Mouse (Mus musculus) heart, adult 2 months (tissue): ENCODE results near the gene Commd6. TPM values are rescaled to one million over a fixed set of nuclear protein-coding genes. Genes with fewer than 3 reads are reported as not detected.

Source experiments
- DNase-seq, 2 experiments: peaks; one replicate each; pipeline ENCODE4 v3.0.0; 2021
- H3K27ac ChIP-seq: fragments of 200-600 bp; 2 replicates; pipeline ENCODE4 v1.8.1; 2022
- H3K27me3 ChIP-seq: fragments of 200-500 bp; 2 replicates; pipeline ENCODE4 v1.6.1; 2012; ENCODE audit warnings: mild to moderate bottlenecking, low read length, inconsistent platforms, mixed read lengths; ENCODE audit not compliant: control insufficient read depth, insufficient read depth
- H3K36me3 ChIP-seq: fragments of 200-500 bp; 2 replicates; pipeline ENCODE4 v1.6.1; 2012; ENCODE audit warnings: low read length, inconsistent platforms; ENCODE audit not compliant: control insufficient read depth, insufficient read depth
- H3K4me1 ChIP-seq: fragments of 200-500 bp; 2 replicates; pipeline ENCODE4 v1.6.1; 2011; ENCODE audit warnings: low read length; ENCODE audit not compliant: control insufficient read depth, insufficient read depth
- H3K4me3 ChIP-seq: fragments of 200-600 bp; 2 replicates; pipeline ENCODE4 v1.8.1; 2022
- H3K79me2 ChIP-seq: fragments of 200-500 bp; replicated peaks from 2 replicates; pipeline ENCODE4 v1.6.1; 2012; ENCODE audit warnings: mild to moderate bottlenecking, inconsistent platforms, low read length, moderate library complexity, mixed read lengths; ENCODE audit not compliant: control insufficient read depth, insufficient read depth
- H3K9ac ChIP-seq: fragments of 200-500 bp; 2 replicates; pipeline ENCODE4 v1.6.1; 2012; ENCODE audit warnings: low read depth, mild to moderate bottlenecking, control low read depth, inconsistent platforms, low read length, mixed read lengths
- CTCF ChIP-seq: fragments of 200-600 bp; IDR thresholded peaks from 2 replicates; pipeline ENCODE4 v1.8.1; 2022; ENCODE audit warnings: antibody characterized with exemption, mild to moderate bottlenecking, moderate library complexity
- EP300 ChIP-seq: fragments of 200-500 bp; IDR thresholded peaks from 2 replicates; pipeline ENCODE4 v1.6.1; 2011; ENCODE audit warnings: low read depth, low read length, control low read depth; ENCODE audit not compliant: insufficient read depth
- POLR2A ChIP-seq: fragments of 200-500 bp; IDR thresholded peaks from 2 replicates; pipeline ENCODE4 v1.6.1; 2011; ENCODE audit warnings: mild to moderate bottlenecking, low read depth, low read length, control low read depth; ENCODE audit not compliant: insufficient read depth
- WGBS: fragments of 180-500 bp; shearing (Covaris S2); methylation state at CpG from one replicate; pipeline ENCODE4 v1.1.7; 2018; 5-methylcytosine and 5-hydroxymethylcytosine counted together
- intact Hi-C: fragments of 180-260 bp; cut with DNase I; formaldehyde crosslinking; loops from one replicate; pipeline ENCODE4 v1.15.1; 2025
- long read RNA-seq: library from polyadenylated mRNA; stranded (forward); transcript quantifications from one replicate; pipeline ENCODE4 v2.0.0, GENCODE M21; 2021
- polyA plus RNA-seq: library from polyadenylated mRNA; depleted of rRNA; stranded (reverse); fragments of >200 nt; gene quantifications from 2 replicates; pipeline ENCODE4 v1.2.3, GENCODE M21; 2012; rRNA removed
- total RNA-seq, 2 experiments: library from RNA; stranded (reverse); gene quantifications; 2 replicates each; pipeline ENCODE4 v1.2.3; 2021

Commd6 gene
- total RNA-seq (10 to 100 TPM; 24.8 to 33.6 TPM), polyA plus RNA-seq (14.4 and 19.9 TPM in 2 replicates)
- long read RNA-seq, transcript Commd6-203 (3 exons, 519 nt), result major isoform, 5 of 7 reads
- long read RNA-seq, partial matches to known transcripts, result 0 of 7 reads
- long read RNA-seq, other reads (novel, unspliced or antisense), result 2 of 7 reads

DNA sequence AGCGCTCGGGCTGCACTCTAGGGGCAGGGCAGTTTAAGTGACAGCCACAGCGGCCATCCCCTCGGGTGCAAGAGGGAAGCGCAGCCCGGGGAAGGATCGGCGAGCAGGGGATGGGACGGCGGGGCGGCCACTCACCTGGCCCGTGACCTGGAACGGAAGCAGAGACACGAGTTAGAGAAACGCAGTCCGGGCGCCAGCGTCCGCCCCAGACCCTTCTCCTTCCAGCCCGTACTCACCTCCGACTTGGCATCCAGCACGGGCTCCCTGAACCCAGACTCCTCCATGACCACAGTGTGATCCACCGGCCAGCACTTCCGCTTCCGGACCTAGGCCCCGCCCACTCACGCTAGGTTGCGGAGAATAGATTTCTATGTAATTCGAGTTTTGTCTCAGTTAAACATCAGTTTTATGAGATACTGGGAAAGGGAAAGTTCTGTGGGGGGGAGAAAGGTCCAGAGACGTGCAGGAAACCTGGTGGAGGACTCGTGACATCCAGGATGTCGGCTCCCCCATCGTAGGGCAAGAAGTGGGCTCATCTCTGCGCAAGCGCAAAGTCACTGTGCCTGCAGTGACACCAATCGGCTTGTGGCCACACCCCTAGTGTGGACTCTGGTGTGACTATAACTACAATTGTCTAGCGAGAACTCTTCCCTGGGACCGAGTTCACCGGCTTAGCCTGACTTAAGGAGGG, at the start of gene Commd6:
Commd6 (minus strand) TSS at position 534 of the 691 bp plus-strand sequence.
- Histone ChIP-seq H3K36me3 (no peaks in the 10 kb centered on the region), H3K4me3 (peak within 1 kb of the TSS; percentile 98), H3K4me1 (no peaks in the 10 kb centered on the region), H3K79me2 (no peaks in the 10 kb centered on the region), H3K27ac (peak within 1 kb of the TSS; percentile 86), H3K9ac (peak within 1 kb of the TSS; percentile 85), H3K27me3 (no peaks in the 10 kb centered on the region)
- under 1% methylated on average over 39 of the region's 39 CpGs for WGBS
- DNase-seq, result peak; percentile 88 to 94
- TF ChIP-seq EP300, result no peak
- TF ChIP-seq POLR2A, result peak; percentile 88
- 0 out of 2 replicates have a peak, but pooled peaks have one; percentile 10 for TF ChIP-seq CTCF
- intact Hi-C loops, result loop anchor here (1.0 to 2.0 kb wide), 2 partner anchors 13 to 31 kb away; partner anchors contain the start of genes Tbc1d4 and Uchl3

DNA sequence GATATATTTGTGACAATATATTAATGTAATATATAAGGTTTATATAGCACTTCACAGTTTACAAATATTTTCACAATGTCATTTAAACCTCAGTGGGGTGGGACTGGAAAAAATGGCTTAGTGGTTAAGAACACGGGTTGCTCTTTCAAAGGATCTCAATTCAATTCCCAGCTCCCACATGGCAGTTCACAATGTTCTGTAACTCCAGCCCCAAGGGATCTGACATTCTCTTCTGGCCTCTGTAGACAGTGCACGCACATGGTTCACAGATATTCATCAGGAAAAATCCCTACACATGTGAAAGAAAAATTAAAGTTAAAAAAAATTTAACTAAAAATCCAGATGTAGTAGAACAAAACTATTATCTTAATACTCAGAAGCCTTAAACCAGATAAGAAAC, 47.9 kb upstream of the Commd6 start:
- Histone ChIP-seq H3K79me2 (no peaks in the 10 kb centered on the region), H3K9ac (no peak overlapping the region), H3K36me3 (no peaks in the 10 kb centered on the region), H3K27me3 (no peaks in the 10 kb centered on the region), H3K4me3 (no peak overlapping the region), H3K27ac (no peak overlapping the region), H3K4me1 (no peaks in the 10 kb centered on the region)
- peak in 1 of 2 experiments; percentile 16 for DNase-seq
- no peak for TF ChIP-seq POLR2A
- peak; percentile 58; the same call in 1 of the 2 replicates for TF ChIP-seq EP300
- TF ChIP-seq CTCF, result no peak
- intact Hi-C loops, result loop anchor here (1.0 kb wide), 1 partner anchor 41 kb away; the partner anchor contains the start of genes Gm9922 and Lmo7
- WGBS, result 39% methylated on average over 2 of the region's 2 CpGs

DNA sequence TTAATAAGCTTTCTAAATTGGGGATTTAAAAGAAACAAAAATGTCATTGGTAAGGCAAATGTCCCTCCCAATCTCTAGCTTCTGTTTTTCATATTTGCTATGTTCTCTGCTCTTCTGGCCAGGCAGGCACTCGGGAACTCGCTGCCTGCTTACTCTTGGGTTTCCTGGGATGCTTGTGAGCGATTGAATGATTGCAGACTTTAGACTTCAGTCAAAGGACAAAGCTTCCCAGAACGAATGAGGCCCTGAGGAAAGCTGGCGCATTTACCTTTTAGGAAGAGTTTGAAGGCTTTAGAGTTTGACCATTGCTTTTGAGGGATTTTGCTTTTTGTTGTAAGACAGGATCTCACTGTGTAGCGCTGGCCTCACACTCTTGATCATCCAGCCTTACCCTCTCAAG, 47.2 kb upstream of the Commd6 start:
- WGBS, result 96% methylated on average over 6 of the region's 6 CpGs
- no peaks in the 10 kb centered on the region for H3K27me3 ChIP-seq
- no peaks in the 10 kb centered on the region for H3K79me2 ChIP-seq
- H3K27ac ChIP-seq, result no peak overlapping the region
- H3K36me3 ChIP-seq, result no peaks in the 10 kb centered on the region
- no peak overlapping the region for H3K4me3 ChIP-seq
- DNase-seq, result no peak
- intact Hi-C loops, result loop anchor here (1.0 kb wide), 1 partner anchor 42 kb away; the partner anchor contains the start of genes Gm9922 and Lmo7
- no peak for TF ChIP-seq EP300
- no peak for TF ChIP-seq POLR2A
- TF ChIP-seq CTCF, result no peak
- no peak overlapping the region for H3K9ac ChIP-seq
- no peaks in the 10 kb centered on the region for H3K4me1 ChIP-seq

DNA sequence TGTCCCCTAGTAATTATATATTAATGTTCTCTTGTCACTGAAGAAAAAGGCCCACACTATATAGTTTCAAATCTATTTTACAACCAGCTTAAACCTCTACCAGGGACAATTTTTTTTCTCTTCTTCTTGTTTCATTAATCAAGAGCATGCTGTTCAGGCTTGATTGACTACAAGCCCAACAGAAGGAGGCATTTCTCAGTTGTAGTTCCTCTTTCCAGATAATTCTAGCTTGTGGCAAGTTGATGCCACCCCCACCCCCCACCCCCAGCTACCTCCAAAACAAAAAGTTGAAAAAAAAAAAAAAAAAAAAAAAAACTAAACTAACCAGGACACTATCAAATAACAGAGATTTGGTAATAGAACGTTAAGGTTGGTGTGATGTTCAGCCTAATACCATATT, 31.7 kb upstream of the Commd6 start:
- H3K4me1 ChIP-seq, result no peaks in the 10 kb centered on the region
- no peak overlapping the region for H3K27ac ChIP-seq
- WGBS, result 86% methylated on average over 1 of the region's 1 CpGs
- intact Hi-C loops, result no loop called here
- H3K4me3 ChIP-seq, result no peak overlapping the region
- H3K79me2 ChIP-seq, result no peaks in the 10 kb centered on the region
- H3K36me3 ChIP-seq, result no peaks in the 10 kb centered on the region
- no peaks in the 10 kb centered on the region for H3K27me3 ChIP-seq
- H3K9ac ChIP-seq, result no peak overlapping the region
- no peak for DNase-seq
- TF ChIP-seq CTCF (no peak), EP300 (no peak), POLR2A (no peak)

DNA sequence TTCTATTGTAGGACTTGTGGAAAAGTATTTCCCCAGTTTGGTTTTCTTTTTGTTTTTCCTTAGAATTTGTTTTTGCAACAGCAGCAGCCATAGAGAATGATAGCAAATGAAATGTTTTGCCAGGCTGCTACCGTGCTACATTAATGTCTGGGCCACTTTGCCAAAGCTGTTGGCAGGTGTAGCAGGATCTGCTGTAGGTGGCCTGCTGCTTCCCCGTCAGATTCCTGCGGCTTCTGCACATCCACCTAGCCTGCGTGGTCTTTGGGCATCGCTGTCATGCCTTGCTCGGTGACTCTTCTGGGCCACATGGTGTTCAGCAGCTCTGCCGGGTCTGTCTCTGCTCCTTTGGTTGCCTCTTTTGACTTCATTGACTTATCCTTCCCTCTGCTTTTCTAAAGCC, 28.1 kb upstream of the Commd6 start:
- Histone ChIP-seq H3K36me3 (no peaks in the 10 kb centered on the region), H3K4me3 (no peak overlapping the region), H3K4me1 (no peaks in the 10 kb centered on the region), H3K27me3 (no peaks in the 10 kb centered on the region), H3K9ac (no peak overlapping the region), H3K27ac (no peak overlapping the region), H3K79me2 (no peaks in the 10 kb centered on the region)
- 88% methylated on average over 7 of the region's 7 CpGs for WGBS
- DNase-seq, result no peak
- no peak for TF ChIP-seq CTCF
- no peak for TF ChIP-seq POLR2A
- no peak for TF ChIP-seq EP300
- intact Hi-C loops, result loop anchor here (5.0 kb wide), 1 partner anchor 59 kb away; the partner anchor contains the start of genes Gm9922 and Lmo7

DNA sequence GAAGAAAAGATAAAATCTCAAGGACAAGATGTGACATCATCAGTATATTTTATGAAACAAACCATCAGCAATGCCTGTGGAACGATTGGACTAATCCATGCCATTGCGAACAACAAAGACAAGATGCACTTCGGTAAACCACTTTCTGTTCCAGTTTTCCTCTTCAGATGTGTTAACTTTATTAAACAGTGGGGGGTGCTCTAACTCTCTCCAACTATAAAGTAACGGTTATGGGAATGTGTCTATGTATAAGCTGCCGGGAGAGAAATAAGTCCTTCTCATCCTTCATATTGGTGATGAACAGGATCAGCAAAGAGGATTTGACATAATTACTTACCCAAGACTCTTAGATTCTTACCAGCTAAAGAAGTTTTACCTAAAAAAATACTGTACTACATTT, 26.1 kb upstream of the Commd6 start:
- H3K27me3 ChIP-seq, result no peaks in the 10 kb centered on the region
- no peak for DNase-seq
- H3K4me3 ChIP-seq, result no peak overlapping the region
- no peaks in the 10 kb centered on the region; the same call in 1 of the 2 replicates for H3K4me1 ChIP-seq
- no peak overlapping the region for H3K27ac ChIP-seq
- WGBS, result 68% methylated on average over 5 of the region's 5 CpGs
- no peaks in the 10 kb centered on the region for H3K79me2 ChIP-seq
- no peaks in the 10 kb centered on the region for H3K36me3 ChIP-seq
- TF ChIP-seq EP300 (no peak), CTCF (peak; percentile 52)
- intact Hi-C loops, result loop anchor here (5.0 kb wide), 1 partner anchor 61 kb away; the partner anchor contains the start of genes Gm9922 and Lmo7
- H3K9ac ChIP-seq, result no peak overlapping the region
